Mouse (Mus musculus) hindbrain, embryonic 13.5 days (tissue): ENCODE measurements around the gene Gm27029. TPM values are rescaled to one million over a fixed set of nuclear protein-coding genes. Genes with fewer than 3 reads are reported as not detected.
"Not testable (repeated sequence)": the region's sequence is repeated elsewhere in the genome, so short reads cannot be mapped to it uniquely, and the experiment has no call there.

Experiments
- ATAC-seq: fragments of 200-750 bp; cut with Nextera tagmentation; 2 replicates; pipeline ENCODE4 v1.8.0; 2017; ENCODE audit warnings: moderate TSS enrichment; ENCODE audit not compliant: low FRiP score
- H3K27ac ChIP-seq: fragments of 300-500 bp; sonication (generic); 2 replicates; pipeline ENCODE4 v1.5.1; 2015; ENCODE audit warnings: inconsistent platforms, mild to moderate bottlenecking, moderate library complexity
- H3K27me3 ChIP-seq: fragments of 300-500 bp; sonication (generic); 2 replicates; pipeline ENCODE4 v1.6.1; 2015; ENCODE audit warnings: mild to moderate bottlenecking, inconsistent platforms
- H3K36me3 ChIP-seq: fragments of 300-500 bp; sonication (generic); 2 replicates; pipeline ENCODE4 v1.6.1; 2015; ENCODE audit warnings: mild to moderate bottlenecking, inconsistent platforms
- H3K4me1 ChIP-seq: fragments of 300-500 bp; sonication (generic); replicated peaks from 2 replicates; pipeline ENCODE4 v1.6.1; 2015; ENCODE audit warnings: inconsistent platforms
- H3K4me2 ChIP-seq: fragments of 300-500 bp; sonication (generic); 2 replicates; pipeline ENCODE4 v1.6.1; 2015; ENCODE audit warnings: inconsistent platforms, mild to moderate bottlenecking, moderate library complexity
- H3K4me3 ChIP-seq: fragments of 300-500 bp; sonication (generic); 2 replicates; pipeline ENCODE4 v1.5.1; 2015; ENCODE audit warnings: mild to moderate bottlenecking, inconsistent platforms
- H3K9ac ChIP-seq: fragments of 300-500 bp; sonication (generic); 2 replicates; pipeline ENCODE4 v1.6.1; 2015; ENCODE audit warnings: mild to moderate bottlenecking, inconsistent platforms
- H3K9me3 ChIP-seq: fragments of 300-500 bp; sonication (generic); 2 replicates; pipeline ENCODE4 v1.6.1; 2016; ENCODE audit warnings: inconsistent platforms
- WGBS: fragments of 180-500 bp; shearing (Covaris S2); methylation state at CpG from one replicate; pipeline ENCODE4 v1.1.7; 2015; 5-methylcytosine and 5-hydroxymethylcytosine counted together
- polyA plus RNA-seq: library from polyadenylated mRNA; unstranded; fragments of >200 nt; fragmentation: Nextera tagmentation; extraction: Ambion mirVana; gene quantifications from 2 replicates; pipeline ENCODE4 v1.2.1, GENCODE M21; 2015

The Gm27029 gene
- polyA plus RNA-seq: 4.8 and 8.0 TPM in 2 replicates

DNA sequence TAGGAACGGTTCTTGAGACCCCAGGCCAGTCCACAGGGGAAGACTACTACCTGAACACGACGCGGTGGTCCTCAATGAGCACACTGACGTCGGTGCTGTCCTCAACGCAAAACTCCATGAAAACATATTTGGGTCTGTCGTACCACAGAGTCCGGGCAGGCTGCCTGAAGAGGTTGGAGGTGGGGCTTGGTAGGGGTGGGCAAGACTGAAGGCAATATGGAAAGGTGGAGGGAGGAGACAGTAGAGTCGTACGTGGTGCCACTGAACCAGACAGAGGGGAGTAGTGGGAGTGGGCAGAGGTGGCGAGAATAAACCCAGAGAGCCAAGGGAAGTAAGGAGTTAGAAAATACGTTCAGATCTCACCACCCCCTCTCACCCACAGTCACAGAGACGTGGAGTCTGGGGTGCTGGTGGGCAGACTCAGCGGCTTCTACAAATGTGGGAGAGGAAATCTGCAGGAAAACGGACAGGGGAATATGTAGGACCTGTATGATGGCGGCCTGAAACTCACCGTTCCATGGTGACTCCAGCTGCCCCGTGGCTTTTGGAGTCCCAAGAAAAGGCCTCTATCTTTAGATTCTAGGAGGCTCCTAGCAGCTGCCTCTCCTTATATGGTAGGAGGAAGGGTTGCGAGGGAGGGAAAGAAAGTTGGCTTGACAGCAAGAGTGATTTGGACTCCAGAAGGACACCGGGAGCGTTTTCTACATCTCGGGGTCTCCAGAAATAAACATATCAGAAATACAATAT lies at the start of gene Gm27029:
Gm27029 (minus strand) TSS at position 692 of the 747 bp plus-strand sequence.
- ATAC-seq: peak; percentile 52
- Histone ChIP-seq H3K36me3 (peaks cover 5% of the 10 kb centered on the region), H3K9ac (peak within 1 kb of the TSS; percentile 91), H3K4me1 (peaks cover 31% of the 10 kb centered on the region), H3K27ac (peak within 1 kb of the TSS; percentile 94), H3K4me3 (peak within 1 kb of the TSS; percentile 95), H3K4me2 (peak within 1 kb of the TSS; percentile 87), H3K27me3 (no peaks in the 10 kb centered on the region), H3K9me3 (no peaks in the 10 kb centered on the region)
- 5% methylated on average over 23 of the region's 23 CpGs for WGBS

DNA sequence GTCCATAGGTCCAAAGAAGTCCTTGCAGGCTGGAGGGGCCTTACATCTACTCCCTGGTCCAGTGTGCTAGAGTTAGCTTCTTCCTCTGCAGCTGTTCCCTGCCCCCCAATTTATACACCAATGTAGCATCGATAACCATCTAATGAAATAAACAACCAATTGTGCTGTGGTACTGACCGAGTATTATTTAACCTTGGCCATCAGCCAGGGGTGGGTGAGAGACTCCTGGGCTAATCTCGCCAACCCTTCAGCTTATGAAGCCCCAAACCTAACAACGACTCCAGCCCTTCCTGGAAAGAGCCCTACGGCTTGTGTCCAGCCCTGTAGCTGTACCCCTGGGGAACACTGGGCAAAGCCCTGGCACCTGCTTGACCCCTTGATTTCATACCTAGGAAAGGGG lies 49.7 kb upstream of the Gm27029 start:
- 55% methylated on average over 5 of the region's 5 CpGs for WGBS
- no peak for ATAC-seq
- peaks cover 52% of the 10 kb centered on the region for H3K4me1 ChIP-seq

DNA sequence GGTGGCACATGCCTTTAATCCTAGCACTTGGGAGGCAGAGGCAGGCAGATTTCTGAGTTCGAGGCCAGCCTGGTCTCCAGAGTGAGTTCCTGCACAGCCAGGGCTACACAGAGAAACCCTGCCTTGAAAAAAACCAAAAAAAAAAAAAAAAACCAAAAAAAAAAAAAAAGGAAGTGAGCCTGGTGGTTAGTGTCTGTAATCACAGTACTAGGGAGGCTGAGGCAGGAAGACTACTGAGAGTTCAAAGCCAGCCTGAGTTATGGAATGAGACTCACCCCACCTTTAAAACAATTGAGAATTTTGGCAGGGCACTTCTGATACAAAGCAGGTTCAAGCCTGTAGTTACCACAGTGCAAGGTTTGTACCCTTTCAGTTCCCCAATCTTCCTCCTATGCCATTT lies 49.1 kb upstream of the Gm27029 start:
- peaks cover 15% of the 10 kb centered on the region for H3K36me3 ChIP-seq
- not testable (repeated sequence) for H3K9ac ChIP-seq, H3K4me2 ChIP-seq, H3K9me3 ChIP-seq, ATAC-seq, H3K27ac ChIP-seq, H3K4me3 ChIP-seq, H3K27me3 ChIP-seq
- WGBS: 91% methylated on average over 1 of the region's 1 CpGs
- H3K4me1 ChIP-seq: peaks cover 52% of the 10 kb centered on the region

More for the DNA sequence above, 49.7 kb upstream of the Gm27029 start:
- no peaks in the 10 kb centered on the region for H3K9me3 ChIP-seq
- H3K36me3 ChIP-seq: peaks cover 15% of the 10 kb centered on the region
- no peak overlapping the region for H3K9ac ChIP-seq
- no peak overlapping the region for H3K4me2 ChIP-seq
- H3K27me3 ChIP-seq: no peaks in the 10 kb centered on the region
- no peak overlapping the region for H3K4me3 ChIP-seq
- no peak overlapping the region for H3K27ac ChIP-seq

DNA sequence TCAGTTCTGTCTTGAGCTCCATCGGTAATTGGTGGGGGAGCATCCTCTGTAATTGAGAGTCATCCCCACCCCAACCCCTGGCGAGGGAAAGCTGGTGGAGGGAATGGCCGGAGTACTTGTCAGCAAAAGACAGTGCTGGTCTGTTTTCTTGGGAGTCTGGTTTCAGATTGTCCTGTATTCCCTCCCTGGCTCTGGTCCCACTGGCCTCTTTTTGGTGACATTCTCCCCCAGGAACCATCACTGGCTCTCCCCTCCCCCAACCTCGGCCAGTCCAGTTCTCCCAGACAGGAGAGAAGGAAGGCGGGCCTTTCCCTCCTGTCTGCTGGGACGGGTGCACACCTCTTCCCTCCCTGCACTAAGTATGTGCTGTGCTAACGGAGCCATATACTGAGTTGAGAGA lies 47.7 kb upstream of the Gm27029 start:
- Histone ChIP-seq H3K27ac (peak overlapping the region; percentile 72), H3K4me3 (no peak overlapping the region), H3K4me1 (peaks cover 51% of the 10 kb centered on the region), H3K9ac (no peak overlapping the region; the same call in 1 of the 2 replicates), H3K27me3 (no peaks in the 10 kb centered on the region), H3K9me3 (no peaks in the 10 kb centered on the region), H3K36me3 (peaks cover 15% of the 10 kb centered on the region), H3K4me2 (no peak overlapping the region)
- 49% methylated on average over 7 of the region's 7 CpGs for WGBS
- no peak for ATAC-seq

DNA sequence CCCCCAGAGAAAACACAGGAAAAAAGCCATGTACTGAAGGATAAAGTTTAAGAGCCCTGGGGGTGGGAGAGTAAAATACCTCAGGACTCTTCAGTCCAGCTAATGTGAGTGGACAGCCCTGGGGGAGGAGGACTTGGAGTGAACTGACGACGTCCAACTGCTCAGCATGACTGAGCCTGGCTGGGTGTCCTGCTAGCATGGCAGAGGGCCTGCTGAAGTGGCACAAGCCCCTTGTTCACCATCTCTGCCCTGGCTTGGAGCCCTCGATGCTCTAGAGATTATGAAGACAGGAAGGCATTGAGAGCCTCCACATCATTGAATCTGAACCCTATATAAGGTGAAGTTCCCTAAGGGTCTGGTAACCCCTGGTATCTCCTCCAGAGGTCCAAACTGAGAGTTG lies 47.3 kb upstream of the Gm27029 start:
- H3K9ac ChIP-seq: no peak overlapping the region; the same call in 1 of the 2 replicates
- H3K4me1 ChIP-seq: peaks cover 51% of the 10 kb centered on the region
- 62% methylated on average over 3 of the region's 3 CpGs for WGBS
- no peak for ATAC-seq
- peaks cover 15% of the 10 kb centered on the region for H3K36me3 ChIP-seq
- H3K27me3 ChIP-seq: no peaks in the 10 kb centered on the region
- H3K9me3 ChIP-seq: no peaks in the 10 kb centered on the region
- H3K4me2 ChIP-seq: no peak overlapping the region
- peak overlapping the region; percentile 72 for H3K27ac ChIP-seq
- H3K4me3 ChIP-seq: no peak overlapping the region

DNA sequence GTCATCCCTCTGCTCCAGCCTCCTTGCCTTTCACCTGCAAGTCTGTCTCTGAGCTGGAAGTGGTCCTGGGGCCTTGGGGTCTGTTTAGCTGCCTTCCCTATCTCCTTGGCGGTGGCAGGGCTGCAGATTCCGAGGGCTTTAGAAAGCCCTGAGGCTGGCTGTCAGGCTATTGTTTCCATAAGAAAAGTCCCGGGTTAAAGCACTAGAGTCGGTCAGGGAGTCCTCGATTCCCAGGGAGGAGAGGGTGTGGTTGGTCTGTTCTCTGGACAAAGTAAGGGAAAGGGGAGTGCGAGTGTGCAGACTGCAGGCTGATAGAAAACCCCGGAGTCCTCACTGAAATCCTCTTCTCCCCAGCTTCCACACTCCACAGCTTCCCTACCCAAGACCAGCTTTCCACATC lies 45.6 kb upstream of the Gm27029 start:
- Histone ChIP-seq H3K4me1 (peaks cover 59% of the 10 kb centered on the region), H3K9ac (peak overlapping the region; percentile 46), H3K9me3 (no peaks in the 10 kb centered on the region), H3K27ac (peak overlapping the region; percentile 3; the same call in 1 of the 2 replicates), H3K36me3 (peaks cover 15% of the 10 kb centered on the region), H3K27me3 (no peaks in the 10 kb centered on the region), H3K4me2 (peak overlapping the region; percentile 32), H3K4me3 (peak overlapping the region; percentile 19)
- no peak for ATAC-seq
- 20% methylated on average over 7 of the region's 7 CpGs for WGBS

DNA sequence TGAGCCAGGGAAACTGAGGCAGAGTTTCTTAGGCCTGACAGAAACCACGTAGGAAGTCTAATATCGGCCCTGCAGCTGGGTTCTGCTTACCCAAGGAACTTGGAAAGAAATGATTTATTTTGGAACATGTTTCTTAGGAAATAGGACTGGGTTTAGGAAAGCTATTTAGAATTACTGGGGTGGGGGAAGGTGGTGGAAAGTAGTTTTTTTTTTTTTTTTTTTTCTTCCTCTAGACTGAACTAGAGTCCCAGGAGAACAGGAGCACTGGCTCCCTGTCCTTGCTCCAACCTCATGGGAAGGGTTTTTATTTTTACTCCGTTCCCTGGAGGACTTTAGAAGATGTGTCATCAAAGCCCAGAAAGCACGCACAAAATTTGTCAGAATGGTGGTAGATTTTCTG lies 44.6 kb upstream of the Gm27029 start:
- 58% methylated on average over 4 of the region's 4 CpGs for WGBS
- Histone ChIP-seq H3K9me3 (no peaks in the 10 kb centered on the region), H3K27me3 (no peaks in the 10 kb centered on the region), H3K4me1 (peaks cover 66% of the 10 kb centered on the region), H3K36me3 (peaks cover 15% of the 10 kb centered on the region), H3K4me3 (peak overlapping the region; percentile 81), H3K9ac (peak overlapping the region; percentile 90), H3K4me2 (peak overlapping the region; percentile 92), H3K27ac (no peak overlapping the region)
- no peak for ATAC-seq

DNA sequence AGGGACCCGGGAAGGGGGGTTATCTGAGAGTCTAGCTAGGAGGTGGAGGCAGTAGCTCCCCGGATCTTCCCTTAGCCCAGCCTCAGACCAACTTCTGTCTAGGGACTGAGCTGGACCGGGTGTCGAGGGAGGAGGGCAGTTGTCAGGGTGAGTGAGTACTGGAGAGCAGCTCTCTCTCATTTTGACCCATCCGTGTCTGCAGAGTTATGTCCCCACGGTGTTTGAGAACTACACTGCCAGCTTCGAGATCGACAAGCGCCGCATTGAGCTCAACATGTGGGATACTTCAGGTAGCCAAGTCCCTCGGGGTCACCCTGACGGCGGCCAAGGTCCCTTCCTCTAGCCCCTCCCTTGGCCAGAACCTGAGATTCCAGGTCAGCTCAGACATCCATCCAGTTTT lies 44.1 kb upstream of the Gm27029 start:
- peak overlapping the region; percentile 90 for H3K9ac ChIP-seq
- peak overlapping the region; percentile 81 for H3K4me3 ChIP-seq
- H3K36me3 ChIP-seq: peaks cover 15% of the 10 kb centered on the region
- peaks cover 70% of the 10 kb centered on the region for H3K4me1 ChIP-seq
- peak overlapping the region; percentile 91 for H3K27ac ChIP-seq
- peak overlapping the region; percentile 92 for H3K4me2 ChIP-seq
- no peaks in the 10 kb centered on the region for H3K9me3 ChIP-seq
- H3K27me3 ChIP-seq: no peaks in the 10 kb centered on the region
- 3% methylated on average over 13 of the region's 13 CpGs for whole genome bisulfite sequencing
- 0 out of 2 replicates have a peak, but pooled peaks have one; percentile 1 for ATAC-seq

DNA sequence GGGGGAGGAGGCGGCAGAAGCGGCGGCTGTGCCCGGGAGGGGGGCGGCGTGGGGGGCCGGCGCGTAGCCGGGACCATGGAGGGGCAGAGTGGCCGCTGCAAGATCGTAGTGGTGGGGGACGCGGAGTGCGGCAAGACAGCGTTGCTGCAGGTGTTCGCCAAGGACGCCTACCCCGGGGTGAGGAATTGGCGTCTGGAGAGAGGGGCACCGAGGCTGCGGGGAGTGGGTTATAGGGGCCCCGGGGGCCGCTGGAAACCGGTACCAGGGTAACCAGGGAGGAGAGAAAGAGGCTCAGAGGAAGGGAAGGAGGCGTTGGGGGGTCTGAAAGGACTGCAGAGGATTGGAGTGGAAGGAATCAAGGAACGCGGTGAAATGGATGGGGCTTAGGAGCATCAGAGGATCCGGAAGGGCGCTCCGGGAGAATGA lies 43.7 kb upstream of the Gm27029 start:
- Histone ChIP-seq H3K27me3 (no peaks in the 10 kb centered on the region), H3K36me3 (peaks cover 15% of the 10 kb centered on the region), H3K4me1 (peaks cover 75% of the 10 kb centered on the region), H3K27ac (peak overlapping the region; percentile 91), H3K4me2 (peak overlapping the region; percentile 92), H3K4me3 (peak overlapping the region; percentile 81), H3K9me3 (no peaks in the 10 kb centered on the region), H3K9ac (peak overlapping the region; percentile 90)
- peak; percentile 42 for ATAC-seq
- WGBS: under 1% methylated on average over 25 of the region's 31 CpGs

DNA sequence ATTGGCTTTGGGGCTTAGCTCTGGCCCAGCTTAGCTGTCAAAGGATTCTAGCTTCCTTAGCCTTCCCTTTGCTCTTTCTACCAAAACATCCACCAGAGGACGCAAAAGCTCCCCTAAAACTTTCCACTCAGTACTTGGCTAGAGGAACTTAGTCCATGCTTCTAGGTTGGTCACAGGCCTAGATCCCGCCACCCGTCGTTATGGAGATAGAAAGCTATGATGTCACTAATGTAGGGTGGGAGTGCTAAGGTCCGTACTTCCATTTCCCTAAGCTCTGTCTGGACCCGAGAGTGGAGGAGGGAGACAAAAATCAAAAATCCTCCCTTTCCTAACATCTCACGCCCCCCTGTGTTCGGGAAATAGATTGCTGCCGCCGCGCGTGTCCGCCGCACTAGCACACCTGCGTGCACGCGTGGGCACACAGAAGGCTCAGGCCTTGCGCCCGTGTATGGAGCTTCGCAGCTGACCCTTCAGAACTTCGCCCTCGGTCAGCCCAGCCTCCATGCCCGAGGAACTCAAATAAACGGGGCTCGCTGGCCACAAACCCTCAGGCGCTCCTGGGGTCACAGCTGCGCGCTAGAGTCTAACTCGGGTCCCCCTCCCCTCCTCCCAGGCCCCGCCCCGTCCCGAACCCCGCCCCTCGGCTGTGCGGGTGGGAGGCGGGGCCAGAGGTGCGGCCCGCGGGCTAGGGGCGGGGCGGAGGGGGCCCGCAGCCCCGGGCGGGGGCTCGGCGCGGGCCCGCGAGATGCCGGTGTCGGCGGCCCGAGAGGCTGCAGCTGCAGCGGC lies 43.1 kb upstream of the Gm27029 start:
- peak overlapping the region; percentile 92 for H3K4me2 ChIP-seq
- peak overlapping the region; percentile 81 for H3K4me3 ChIP-seq
- H3K9me3 ChIP-seq: no peaks in the 10 kb centered on the region
- peak overlapping the region; percentile 91 for H3K27ac ChIP-seq
- H3K27me3 ChIP-seq: no peaks in the 10 kb centered on the region
- 1% methylated on average over 52 of the region's 54 CpGs for WGBS
- peaks cover 76% of the 10 kb centered on the region for H3K4me1 ChIP-seq
- H3K9ac ChIP-seq: peak overlapping the region; percentile 90
- peak; percentile 47 for ATAC-seq
- peaks cover 16% of the 10 kb centered on the region for H3K36me3 ChIP-seq

DNA sequence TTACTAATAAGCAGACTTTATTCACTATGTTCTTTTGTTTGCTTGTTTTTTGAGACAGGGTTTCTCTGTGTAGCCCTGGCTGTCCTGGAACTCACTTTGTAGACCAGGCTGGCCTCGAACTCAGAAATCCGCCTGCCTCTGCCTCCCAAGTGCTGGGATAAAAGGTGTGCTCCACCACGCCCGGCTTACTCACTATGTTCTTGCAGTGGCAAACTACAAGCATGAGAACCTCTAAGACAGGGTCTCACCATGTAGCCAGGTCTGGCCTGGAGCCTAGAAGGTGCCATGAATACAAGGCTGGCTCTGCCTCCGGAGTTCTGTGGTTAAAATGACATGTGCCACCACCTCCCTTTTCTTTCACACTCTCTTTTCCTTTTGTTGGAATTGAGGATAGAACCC lies 42.0 kb upstream of the Gm27029 start:
- H3K9me3 ChIP-seq, H3K27me3 ChIP-seq, H3K27ac ChIP-seq, ATAC-seq: not testable (repeated sequence)
- Histone ChIP-seq H3K9ac (peak overlapping the region; percentile 98; the same call in 1 of the 2 replicates), H3K4me2 (peak overlapping the region; percentile 92), H3K36me3 (peaks cover 21% of the 10 kb centered on the region), H3K4me1 (peaks cover 71% of the 10 kb centered on the region), H3K4me3 (peak overlapping the region; percentile 94)
- WGBS: 65% methylated on average over 5 of the region's 5 CpGs

DNA sequence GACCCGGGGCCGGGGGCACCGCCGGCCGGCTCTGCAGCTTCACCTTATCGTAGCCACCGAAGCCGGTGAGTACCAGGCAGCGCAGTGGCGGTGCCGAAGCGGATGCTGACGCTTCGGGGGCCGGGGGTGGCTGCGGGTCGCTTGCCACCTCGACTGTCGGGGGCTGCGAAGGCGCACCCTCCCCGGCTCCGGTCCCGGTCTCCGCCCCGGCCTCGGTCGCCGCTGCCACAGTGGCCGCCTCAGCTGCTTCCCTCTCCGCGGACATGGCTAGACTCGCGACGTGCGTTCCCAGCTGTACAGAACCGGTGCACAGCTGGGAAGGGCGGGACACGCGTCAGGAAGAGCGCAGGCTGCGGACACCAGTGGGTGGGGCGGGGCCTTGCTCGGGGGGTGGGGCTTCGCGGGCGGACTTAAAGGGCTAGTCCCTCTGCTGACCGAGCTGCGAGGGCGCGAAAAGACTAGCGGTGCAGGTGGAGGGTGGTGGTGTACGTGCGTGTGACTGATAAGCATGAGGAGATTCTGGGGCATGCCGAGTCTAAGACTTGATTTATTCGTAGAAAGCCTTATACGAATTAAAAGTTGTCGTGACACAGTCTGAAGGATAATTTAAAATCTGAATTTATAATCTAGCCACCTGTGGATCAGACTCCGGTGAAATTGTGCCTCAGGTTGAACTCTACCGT lies 41.4 kb upstream of the Gm27029 start, which contains the start of gene Vat1:
Vat1 (minus strand) TSS at position 362 of the 683 bp plus-strand sequence.
- peak within 1 kb of the TSS; percentile 98 for H3K9ac ChIP-seq
- 2% methylated on average over 55 of the region's 60 CpGs for WGBS

More for the DNA sequence above, 41.4 kb upstream of the Gm27029 start, which contains the start of gene Vat1:
- H3K27ac ChIP-seq: peak within 1 kb of the TSS; percentile 97
- peaks cover 67% of the 10 kb centered on the region for H3K4me1 ChIP-seq
- ATAC-seq: peak; percentile 70
- no peaks in the 10 kb centered on the region for H3K27me3 ChIP-seq
- peak within 1 kb of the TSS; percentile 94 for H3K4me3 ChIP-seq
- no peaks in the 10 kb centered on the region for H3K9me3 ChIP-seq
- H3K4me2 ChIP-seq: peak within 1 kb of the TSS; percentile 92
- peaks cover 21% of the 10 kb centered on the region for H3K36me3 ChIP-seq
